Mouse (Mus musculus): ENCODE measurements around the gene Rftn1. TPM values are rescaled to one million over a fixed set of nuclear protein-coding genes. Genes with fewer than 3 reads are reported as not detected.

The Rftn1 gene
- total RNA-seq, 2 experiments from 2014 or later, result 9.7 to 11.5 TPM

- DNase-seq (ENCODE audit: low spot score in 2 of 2), result no peak
These were observed 121.3 kb downstream of the Rftn1 start for GRCm38 (mm10) chr17:50069205-50069604.

GRCm38 (mm10) chr17:50068681-50069138, 121.8 kb downstream of the Rftn1 start:
- DNase-seq (ENCODE audit: low spot score in 2 of 2), result no peak

GRCm38 (mm10) chr17:50067774-50068680, 122.4 kb downstream of the Rftn1 start:
- no peak for DNase-seq (ENCODE audit: low spot score in 2 of 2)

GRCm38 (mm10) chr17:50066822-50067713, 123.4 kb downstream of the Rftn1 start:
- no peak for DNase-seq (ENCODE audit: low spot score in 2 of 2)

- DNase-seq (ENCODE audit: low spot score in 2 of 2), result no peak
These were observed 126.4 kb downstream of the Rftn1 start for GRCm38 (mm10) chr17:50063832-50064627.

- DNase-seq (ENCODE audit: low spot score in 2 of 2), result no peak
These were observed 127.8 kb downstream of the Rftn1 start for GRCm38 (mm10) chr17:50062649-50063048.

- DNase-seq (ENCODE audit: low spot score in 2 of 2), result no peak
These were observed 129.0 kb downstream of the Rftn1 start for GRCm38 (mm10) chr17:50061446-50061845.

GRCm38 (mm10) chr17:50060220-50060619, 130.3 kb downstream of the Rftn1 start:
- DNase-seq (ENCODE audit: low spot score in 2 of 2), result no peak

- DNase-seq (ENCODE audit: low spot score in 2 of 2), result no peak
These were observed 131.1 kb downstream of the Rftn1 start for GRCm38 (mm10) chr17:50059417-50059816.

GRCm38 (mm10) chr17:50055154-50055756, 135.2 kb downstream of the Rftn1 start:
- DNase-seq (ENCODE audit: low spot score in 2 of 2), result no peak

GRCm38 (mm10) chr17:50054586-50054985, 135.9 kb downstream of the Rftn1 start:
- DNase-seq (ENCODE audit: low spot score in 2 of 2), result no peak

- no peak for DNase-seq (ENCODE audit: low spot score in 2 of 2)
These were observed 136.5 kb downstream of the Rftn1 start for GRCm38 (mm10) chr17:50053961-50054360.

- DNase-seq (ENCODE audit: low spot score in 2 of 2), result no peak
These were observed 137.6 kb downstream of the Rftn1 start for GRCm38 (mm10) chr17:50052741-50053468.

- no peak for DNase-seq (ENCODE audit: low spot score in 2 of 2)
These were observed 140.0 kb downstream of the Rftn1 start for GRCm38 (mm10) chr17:50050456-50050855.

- DNase-seq (ENCODE audit: low spot score in 2 of 2), result no peak
These were observed 142.3 kb downstream of the Rftn1 start for GRCm38 (mm10) chr17:50048209-50048608.

GRCm38 (mm10) chr17:50047182-50047581, 143.3 kb downstream of the Rftn1 start:
- DNase-seq (ENCODE audit: low spot score in 2 of 2), result no peak

GRCm38 (mm10) chr17:50040727-50041410, 149.6 kb downstream of the Rftn1 start:
- DNase-seq (ENCODE audit: low spot score in 2 of 2), result no peak

- no peak for DNase-seq (ENCODE audit: low spot score in 2 of 2)
These were observed 152.4 kb downstream of the Rftn1 start for GRCm38 (mm10) chr17:50037882-50038665.

All from adrenal gland, adult 18-20 months (tissue).